Mouse (Mus musculus): ENCODE results near the gene Ppm1b.

Gene Ppm1b

DNA sequence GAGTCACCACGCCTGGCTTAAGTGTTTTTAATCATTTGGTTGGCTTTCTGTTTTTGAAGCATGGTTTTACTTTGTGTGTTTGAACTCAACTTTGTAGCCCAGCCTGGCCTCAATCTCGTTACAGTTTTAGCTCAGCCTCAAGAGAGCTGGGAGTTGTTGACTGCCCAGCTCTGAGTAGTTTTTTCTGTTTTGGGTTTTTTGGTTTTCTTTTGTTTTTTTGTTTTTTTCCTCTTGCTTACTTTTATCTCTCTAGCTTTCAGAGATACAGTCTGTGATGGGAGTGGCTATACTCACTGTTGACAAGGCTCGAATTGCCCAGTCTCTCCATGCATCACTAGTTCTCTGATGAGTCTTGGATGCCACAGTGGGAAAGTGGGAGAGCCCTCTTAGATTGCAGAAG lies 63.8 kb downstream of the Ppm1b start:
- no peak for DNase-seq (ENCODE audit: extremely low read depth, low read depth, low spot score)

DNA sequence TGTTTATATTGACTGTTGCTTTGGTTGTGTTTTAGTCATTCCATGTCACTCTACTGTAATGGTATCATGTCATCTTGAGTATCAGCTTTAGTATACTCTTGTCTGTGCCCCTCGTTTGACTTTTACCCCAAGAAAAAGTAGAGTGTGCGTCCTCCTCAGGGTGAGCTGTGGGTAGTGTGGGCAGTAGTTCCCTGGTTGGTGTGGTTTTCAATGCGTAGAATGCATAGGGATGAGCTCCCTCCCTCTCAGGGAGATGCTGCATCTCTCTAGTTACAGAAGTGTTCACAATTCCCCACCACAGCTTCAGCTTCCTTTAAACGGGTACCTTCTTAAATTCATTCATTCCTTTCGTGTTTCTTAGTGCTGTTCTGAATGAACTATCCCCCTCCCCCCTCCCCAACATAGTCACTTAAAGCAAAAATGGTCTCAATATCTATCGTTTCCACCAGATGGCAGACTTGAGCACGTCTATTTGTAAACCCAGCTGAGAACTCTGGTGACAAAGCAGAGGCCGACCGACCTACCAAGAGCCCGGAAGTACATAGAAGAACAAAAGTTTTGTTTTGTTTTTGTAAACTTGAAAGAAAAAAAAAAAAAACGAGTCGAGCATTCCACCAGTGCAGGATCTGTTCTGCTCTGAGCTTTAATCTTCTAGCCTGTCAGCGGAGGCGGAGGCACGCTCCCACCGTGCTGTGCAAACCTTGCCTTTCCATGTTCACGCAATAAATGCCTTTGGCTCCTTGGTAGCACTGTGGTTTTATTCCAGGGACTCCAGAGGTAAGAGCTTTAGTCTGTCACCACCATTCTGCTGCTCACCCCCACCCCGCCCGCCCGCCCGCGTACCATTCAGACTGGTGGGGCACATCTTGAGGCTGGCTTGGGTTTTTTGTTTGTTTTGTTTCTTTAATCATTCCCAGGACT lies 67.0 kb downstream of the Ppm1b start:
- no peak for DNase-seq (ENCODE audit: extremely low read depth, low read depth, low spot score)

DNA sequence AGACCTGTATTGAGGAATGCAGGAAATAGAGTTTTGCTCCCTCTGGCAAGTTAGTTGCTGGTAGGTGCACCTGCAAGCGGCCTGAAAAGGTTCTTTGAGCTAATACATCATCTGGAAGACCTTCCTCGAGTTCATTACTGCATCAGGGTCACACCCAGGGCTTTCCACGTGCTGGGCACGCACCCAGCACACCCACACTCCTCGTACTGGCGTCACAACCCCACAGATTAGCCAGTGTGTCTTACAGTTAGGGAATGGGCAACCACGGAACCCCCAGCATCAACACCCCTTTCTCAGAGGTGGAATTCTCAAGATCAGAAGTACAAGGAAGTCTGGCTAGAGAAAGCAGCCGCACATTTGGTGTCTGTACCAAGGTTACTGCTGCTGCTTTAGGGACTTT lies 67.7 kb downstream of the Ppm1b start:
- no peak for DNase-seq (ENCODE audit: extremely low read depth, low read depth, low spot score)

DNA sequence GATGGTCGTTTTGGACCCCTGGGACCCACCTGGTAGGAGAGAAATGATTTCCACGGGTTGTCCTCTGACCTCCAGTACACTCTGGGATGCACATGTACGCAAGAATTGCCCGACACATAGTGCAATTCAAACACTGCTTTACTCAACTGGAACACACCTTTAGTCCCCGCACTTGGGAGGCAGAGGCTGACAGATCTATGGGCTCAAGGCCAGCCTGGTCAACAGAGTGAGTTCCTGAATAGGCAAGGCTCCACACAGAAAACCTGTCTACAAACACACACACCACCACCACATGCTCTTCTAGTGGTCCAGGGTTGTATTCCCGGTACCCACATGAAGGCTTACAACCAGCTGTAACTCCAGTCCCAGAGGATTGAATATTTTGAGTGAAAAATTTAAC lies 68.6 kb downstream of the Ppm1b start:
- no peak for DNase-seq (ENCODE audit: extremely low read depth, low read depth, low spot score)

DNA sequence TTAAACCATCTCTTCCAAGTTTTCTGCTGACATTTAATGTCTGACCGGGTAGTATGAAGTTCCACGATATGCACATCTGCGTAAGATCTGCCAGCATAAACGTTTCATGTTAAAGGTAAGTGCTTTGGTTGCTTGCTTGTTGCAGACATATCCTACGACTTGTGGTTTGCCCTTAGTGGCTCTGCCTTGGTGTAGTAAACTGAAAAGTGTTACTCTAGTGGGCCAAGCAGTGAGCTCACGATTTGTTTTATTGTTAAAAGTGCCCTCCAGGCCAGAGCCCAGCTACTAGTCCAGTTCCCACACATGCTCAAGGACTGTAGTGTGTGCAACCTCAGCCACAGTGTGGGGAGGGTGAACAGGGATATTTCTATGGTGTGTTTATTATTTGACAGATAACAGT lies 69.9 kb downstream of the Ppm1b start:
- no peak for DNase-seq (ENCODE audit: extremely low read depth, low read depth, low spot score)

DNA sequence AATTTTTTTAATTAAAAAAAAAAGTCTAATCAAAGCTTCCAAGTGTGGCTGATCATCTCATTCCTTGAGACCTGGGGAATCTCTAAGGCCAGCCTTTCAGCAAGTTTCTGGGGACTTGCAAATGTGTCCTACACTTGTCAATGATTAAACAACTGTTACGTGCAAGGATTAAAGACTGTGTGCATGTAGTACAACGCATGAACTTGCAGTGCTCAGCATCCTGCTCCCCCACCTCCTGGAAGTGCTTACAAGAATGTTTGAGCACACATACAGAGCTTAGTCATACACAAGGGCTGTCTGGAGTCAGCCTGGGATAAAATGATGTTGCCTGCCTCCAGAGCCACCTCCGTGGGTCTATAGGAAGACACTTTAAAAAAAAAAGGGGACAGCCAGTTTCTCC lies 70.7 kb downstream of the Ppm1b start:
- DNase-seq (ENCODE audit: extremely low read depth, low read depth, low spot score) = no peak

DNA sequence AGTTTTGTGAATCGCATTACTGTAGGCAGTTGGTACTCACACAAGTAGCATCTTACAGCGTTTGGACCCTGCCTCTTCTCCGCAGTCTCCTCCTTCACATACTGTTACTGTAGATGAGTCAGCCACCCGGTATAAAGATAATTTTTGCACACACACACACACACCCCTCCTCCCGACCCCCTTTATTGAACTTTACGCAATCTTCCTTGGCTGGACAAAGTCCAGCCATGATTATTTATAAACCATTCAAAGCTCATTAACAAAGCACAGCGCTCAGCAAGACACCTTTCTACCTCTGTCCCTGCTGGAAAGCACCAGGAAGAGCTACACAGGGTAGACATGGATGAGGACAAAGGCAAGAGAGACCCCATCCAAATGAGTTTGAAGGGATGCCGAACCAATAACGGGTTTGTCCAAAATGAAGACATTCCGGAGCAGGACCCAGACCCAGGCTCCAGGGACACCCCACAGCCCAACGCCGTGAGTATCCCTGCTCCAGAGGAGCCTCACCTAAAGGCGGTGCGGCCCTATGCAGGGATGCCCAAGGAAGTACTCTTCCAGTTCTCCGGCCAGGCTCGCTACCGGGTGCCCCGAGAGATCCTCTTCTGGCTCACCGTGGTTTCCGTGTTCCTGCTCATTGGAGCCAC lies 71.7 kb downstream of the Ppm1b start, which contains the start of gene Slc3a1:
Gene Slc3a1, plus strand, starts transcription at position 284 of the 647 bp plus-strand sequence.
- no peak for DNase-seq (ENCODE audit: extremely low read depth, low read depth, low spot score)

DNA sequence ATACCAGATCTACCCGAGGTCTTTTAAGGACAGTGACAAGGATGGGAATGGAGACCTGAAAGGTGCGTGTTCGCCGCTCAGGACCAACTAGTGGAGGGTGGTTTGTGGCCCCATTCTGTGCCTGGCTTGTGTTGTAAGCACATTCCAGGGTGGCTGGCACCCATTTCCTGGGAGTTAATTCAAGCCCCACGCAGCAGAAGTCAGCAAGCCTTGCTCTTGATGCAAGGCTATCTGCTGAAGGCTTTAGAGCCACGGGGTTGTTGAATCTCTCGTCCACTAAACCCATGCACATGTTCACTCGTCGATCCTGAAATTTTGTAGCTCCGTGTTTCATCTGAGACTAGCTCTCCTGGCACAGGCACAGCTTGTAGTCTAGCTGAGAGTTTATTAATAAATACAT lies 72.3 kb downstream of the Ppm1b start:
- DNase-seq (ENCODE audit: extremely low read depth, low read depth, low spot score) = no peak

DNA sequence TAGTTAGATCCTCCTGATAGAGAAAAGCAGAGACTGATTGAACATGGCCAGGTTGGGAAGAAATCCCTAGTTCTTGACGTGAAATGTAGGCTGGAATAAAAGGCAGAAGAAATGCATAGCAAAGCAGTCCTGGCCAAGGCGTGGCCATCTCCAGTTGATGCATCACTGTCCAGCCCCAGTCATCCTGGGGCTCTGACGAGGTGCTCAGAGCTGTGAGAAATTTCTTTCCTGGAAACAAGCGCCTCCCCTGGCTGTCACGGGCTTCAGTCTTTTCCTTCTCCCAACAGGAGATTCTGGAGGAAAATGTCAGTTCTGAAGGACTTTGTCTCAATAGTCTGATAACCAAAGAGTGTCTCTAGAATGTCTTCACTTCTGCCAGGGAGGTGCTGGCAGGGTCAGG lies 74.1 kb downstream of the Ppm1b start:
- no peak for DNase-seq (ENCODE audit: extremely low read depth, low read depth, low spot score)

DNA sequence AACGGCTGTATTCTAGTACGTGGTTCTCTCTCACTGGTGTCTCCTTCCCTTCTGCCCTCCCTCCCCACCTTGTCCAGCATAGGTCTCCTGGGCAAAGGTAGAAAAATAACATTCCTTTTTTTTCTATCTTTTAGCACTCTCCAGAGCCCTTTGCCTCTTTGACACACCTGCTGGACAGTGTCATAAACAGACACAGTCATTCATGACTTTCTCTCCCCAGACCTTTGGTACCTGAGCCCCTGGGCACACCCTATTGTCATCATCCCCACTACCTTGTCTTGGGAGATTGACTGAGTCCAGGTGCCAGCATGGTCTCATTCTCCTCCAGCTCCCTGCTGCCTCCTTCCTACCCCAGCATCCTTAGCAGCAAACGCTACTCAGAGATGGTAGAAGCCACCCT lies 76.5 kb downstream of the Ppm1b start:
- DNase-seq (ENCODE audit: extremely low read depth, low read depth, low spot score) = no peak

DNA sequence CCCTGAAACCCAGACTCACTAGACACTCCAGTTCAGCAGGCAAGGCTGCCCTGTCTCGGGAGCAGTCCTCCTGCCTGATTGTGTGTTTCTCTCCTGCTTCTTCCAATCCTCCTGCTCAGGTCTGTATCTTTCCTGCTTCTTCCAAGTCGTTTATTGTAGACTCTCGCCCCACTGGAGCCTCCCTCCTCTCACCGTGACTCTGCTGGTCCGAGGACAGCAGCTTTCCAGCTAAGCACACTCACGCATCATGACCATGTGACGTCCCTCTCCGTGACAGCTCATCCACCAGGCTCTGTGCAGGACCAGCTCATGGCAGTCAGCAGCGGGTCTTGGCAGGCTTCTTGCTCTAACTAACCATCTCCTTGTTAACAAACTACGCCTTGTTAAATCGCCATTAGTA lies 77.5 kb downstream of the Ppm1b start:
- no peak for DNase-seq (ENCODE audit: extremely low read depth, low read depth, low spot score)

DNA sequence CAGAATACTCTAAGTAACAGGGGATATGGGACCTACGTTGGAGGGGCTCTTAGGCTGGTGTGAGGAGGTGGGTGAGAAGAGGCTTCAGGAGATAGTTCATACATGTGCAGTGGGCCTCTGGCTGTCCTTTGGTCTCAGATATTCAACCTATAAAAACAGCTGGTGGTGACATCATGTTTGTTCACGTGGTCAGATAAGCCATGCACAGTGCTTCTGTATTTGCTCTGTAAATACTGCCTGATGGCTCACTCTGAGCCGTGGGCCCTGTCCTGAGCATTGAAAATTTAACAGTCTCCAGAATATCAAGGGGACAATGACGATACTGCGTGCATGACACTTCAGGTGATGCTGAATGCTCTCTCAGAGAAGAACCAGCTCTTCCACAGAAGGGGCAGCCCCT lies 81.3 kb downstream of the Ppm1b start:
- DNase-seq (ENCODE audit: extremely low read depth, low read depth, low spot score) = no peak

DNA sequence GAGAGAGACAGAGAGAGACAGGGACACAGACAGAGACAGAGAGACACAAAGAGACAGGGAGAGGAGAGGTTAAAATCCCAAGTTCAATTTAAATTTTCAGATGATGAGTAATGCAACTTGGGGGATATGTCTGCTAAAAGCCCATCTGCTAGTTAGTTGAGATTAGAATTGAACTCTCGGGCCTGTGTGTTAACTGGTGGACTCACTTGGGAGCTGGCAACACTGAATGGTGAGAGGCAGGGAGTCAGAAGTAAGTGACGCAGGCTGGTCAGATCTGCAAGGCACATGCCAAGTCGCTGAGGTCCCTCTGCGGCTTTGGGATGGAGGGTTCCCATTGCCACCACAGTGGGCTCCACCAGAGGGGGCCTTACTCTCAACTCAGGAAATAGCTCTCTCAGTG lies 81.8 kb downstream of the Ppm1b start:
- DNase-seq (ENCODE audit: extremely low read depth, low read depth, low spot score) = no peak

DNA sequence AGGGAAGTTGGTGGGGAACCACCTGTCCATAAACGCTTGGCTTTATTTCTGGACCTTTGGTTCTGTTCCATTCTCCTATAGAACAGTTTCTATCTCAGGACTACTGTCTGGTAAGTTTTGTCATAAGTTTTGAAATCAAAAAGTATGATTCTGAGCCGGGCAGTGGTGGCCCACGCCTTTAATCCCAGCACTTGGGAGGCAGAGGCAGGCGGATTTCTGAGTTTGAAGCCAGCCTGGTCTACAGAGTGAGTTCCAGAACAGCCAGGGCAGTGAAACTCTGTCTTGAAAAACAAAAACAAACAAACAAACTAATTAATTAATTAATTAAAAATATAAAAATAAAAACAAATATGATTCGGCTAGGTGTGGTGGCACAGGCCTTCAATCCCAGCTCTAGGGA lies 82.2 kb downstream of the Ppm1b start:
- no peak for DNase-seq (ENCODE audit: extremely low read depth, low read depth, low spot score)

DNA sequence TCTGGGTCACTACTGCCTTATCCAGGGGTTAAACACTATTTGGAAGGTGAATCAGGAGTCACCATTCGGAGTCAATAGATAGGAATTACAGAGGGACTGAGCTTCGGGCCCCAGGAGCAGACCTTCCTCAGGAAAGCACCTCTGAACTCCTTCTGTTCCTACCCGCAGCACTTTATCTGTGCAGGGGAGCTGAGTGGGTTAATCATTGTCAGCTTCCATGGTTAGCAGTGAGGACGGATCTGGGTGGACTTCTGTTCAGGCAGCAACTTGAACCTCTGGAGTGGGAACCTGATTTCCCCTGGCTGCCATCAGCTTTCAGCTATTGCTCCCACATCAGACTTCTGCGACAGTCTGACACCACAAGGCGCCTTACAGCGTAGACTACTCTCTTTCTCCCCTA lies 84.4 kb downstream of the Ppm1b start:
- no peak for DNase-seq (ENCODE audit: extremely low read depth, low read depth, low spot score)

DNA sequence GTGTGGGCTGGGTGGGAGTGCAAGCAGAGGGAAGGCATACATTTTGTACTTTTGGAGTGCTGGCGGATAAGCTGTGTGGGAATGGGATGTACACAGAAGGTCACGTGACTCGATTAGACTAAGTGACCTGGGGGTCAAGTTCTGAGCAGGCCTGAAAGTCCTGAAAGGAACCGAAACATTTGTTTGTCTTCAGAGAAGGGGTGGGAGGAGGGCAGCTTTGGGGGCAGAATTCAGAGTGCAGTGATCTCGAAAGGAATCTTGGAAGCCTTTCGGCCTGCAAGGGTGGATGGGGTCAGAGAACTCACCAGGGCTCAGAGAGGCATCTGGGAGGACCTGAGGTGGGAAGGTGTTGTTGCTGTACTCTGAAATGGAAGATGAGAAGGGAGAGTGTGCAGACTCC lies 85.9 kb downstream of the Ppm1b start:
- no peak for DNase-seq (ENCODE audit: extremely low read depth, low read depth, low spot score)

DNA sequence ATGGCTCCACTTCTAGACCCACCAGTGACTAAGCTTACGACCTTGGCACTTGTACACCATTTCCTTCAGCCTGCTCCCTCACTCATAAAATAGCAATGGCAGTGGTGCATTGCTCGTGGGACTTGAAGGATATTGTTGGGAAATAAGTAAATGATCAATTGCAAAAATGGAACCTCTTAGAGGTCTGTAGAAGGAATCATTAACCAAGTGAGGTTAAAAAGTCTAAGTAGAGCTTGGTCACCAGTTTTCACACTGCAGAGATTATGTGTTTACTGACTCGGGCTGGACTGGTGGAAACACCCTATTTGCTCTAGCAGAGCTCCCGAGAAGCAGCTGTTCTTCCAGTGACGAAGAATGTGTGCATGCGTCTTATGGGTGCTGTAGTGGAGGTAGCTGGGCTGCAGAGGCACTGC lies 86.9 kb downstream of the Ppm1b start:
- no peak for DNase-seq (ENCODE audit: extremely low read depth, low read depth, low spot score)

DNA sequence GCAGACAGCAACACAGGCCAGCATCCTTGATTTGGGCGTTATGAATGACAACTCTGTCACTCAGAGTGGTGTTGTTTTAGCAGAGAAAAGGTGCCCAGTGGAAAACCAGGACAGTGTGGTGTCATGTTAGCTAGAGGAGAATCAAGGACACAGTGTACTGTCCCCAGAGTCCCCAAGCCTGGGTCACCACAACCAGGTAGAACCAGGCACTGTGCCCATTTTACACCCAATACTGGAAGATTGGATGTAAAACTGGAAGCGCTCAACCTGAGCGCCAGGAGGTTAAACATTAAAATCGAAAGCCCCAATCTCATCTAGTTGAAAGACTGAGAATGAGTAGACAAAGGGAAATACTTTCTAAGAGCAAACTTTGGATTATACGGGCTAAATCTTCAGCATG lies 87.9 kb downstream of the Ppm1b start:
- no peak for DNase-seq (ENCODE audit: extremely low read depth, low read depth, low spot score)

DNA sequence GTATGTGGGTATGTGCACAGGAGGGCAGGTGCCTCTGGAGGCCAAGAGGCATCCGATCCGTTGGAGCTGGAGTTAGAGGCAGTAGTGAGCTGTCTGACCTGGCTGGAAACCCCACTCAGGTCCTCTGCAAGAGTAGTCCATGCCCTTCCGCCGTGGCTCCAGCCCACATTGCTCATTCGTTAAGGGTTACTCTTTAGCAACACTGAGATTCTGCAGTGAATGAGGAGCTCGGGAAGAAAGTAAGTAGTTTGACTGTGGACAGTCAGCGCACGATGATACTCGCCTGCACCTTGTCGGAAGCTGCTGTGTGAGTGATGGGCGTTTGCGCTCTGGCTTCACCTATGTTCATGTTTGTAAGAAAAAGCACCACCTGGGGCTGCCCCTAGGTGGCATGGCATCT lies 88.6 kb downstream of the Ppm1b start:
- DNase-seq (ENCODE audit: extremely low read depth, low read depth, low spot score) = no peak

DNA sequence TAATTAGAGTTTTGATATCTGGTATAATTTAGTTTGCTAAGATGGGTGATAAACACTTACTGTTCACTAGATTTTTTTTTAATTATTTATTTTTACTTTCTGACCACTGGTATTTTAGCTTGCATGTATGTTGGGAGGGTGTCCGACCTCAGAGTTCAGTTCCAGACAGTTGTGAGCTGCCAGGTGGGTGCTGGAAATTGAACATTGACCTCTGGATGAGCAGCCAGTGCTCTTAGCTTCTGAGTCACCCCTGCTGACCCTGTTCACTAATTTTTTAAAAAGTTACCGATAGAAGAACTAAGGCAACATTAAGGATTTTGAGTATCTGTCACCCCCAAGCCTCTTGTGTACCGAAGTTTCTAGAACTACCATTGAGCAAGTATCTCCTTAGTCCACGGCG lies 91.8 kb downstream of the Ppm1b start:
- DNase-seq (ENCODE audit: extremely low read depth, low read depth, low spot score) = no peak

DNA sequence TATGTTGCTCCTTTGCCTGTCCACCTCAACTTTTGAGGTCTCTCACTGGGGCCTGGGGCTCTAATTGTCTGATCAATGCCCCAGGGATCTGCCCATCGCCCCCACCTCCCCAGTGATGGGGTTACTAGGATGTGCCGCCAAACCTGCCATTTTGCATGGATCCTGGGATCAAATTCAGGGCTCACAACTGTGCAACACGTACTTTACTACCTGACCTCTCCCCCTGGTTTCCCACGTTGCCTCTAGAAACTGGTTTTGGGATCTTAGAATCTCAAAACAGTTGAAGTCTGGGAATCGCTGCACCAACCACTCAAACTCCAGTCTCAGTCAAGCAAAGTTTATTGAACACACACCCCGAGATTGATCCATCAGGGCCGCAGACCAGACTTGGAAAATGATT lies 101.7 kb downstream of the Ppm1b start:
- DNase-seq (ENCODE audit: extremely low read depth, low read depth, low spot score) = no peak

DNA sequence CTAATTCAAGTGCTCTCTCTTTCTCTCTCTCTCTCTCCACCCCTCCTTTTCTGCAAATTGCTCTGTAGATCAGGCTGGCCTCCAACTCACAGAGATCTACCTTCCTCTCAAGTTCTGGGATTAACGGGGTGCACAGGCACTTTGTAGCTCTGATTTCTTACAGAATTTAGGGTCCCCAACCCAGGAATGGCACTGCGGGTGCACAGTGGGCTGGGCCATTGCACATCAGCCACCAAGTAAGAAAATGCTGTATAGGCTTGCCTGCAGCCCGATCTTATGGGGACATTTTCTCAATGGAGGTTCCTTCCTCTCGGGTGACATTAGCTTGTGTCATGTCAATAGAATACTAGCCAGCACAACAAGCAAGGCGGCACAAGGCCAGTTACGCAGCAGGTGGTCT lies 102.6 kb downstream of the Ppm1b start:
- DNase-seq (ENCODE audit: extremely low read depth, low read depth, low spot score) = no peak

DNA sequence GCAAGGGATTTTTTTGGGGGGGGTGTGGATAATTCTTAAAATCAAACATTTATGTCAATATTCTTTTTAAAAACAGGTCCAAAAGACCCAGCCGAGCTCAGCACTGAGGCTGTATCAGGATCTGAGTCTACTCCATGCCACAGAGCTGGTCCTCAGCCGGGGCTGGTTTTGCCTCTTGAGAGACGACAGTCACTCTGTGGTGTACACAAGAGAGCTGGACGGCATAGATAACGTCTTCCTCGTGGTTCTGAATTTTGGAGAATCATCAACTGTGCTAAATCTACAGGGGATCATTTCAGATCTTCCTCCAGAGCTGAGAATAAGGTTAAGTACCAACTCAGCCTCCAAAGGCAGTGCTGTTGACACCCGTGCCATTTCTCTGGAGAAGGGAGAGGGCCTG lies 107.0 kb downstream of the Ppm1b start:
- DNase-seq (ENCODE audit: extremely low read depth, low read depth, low spot score) = no peak
